15 mouse cellular contexts compared by ENCODE assay signal in genomic region chr14:49493793-49494192, GRCm38 (mm10). TPM values are rescaled to one million over a fixed set of nuclear protein-coding genes. Genes with fewer than 3 reads are reported as not detected.
DNase-seq lines count a peak whose midpoint lies in the region; ATAC-seq and TF ChIP-seq lines count a peak whose summit lies in the region.
"Had no signal": no experiment of that assay in that cellular context is flagged by ENCODE, and none has a peak within 500 bp of the region (broad histone marks: within the 10 kb centered on the region; RNA-seq: fewer than 3 reads in every experiment).

No protein-coding gene starts in this region.

- TF ChIP-seq CTCF in midbrain, postnatal 0 days (IDR thresholded peaks at IDR 0.05), result no peak

- no peak overlapping the region for H3K4me2 ChIP-seq in midbrain, postnatal 0 days (ENCODE audit: low read depth, low read length, poor library complexity, severe bottlenecking)
- no peak overlapping the region for H3K4me2 ChIP-seq in midbrain, embryonic 13.5 days (replicated peaks)
- H3K4me2 ChIP-seq: embryonic facial prominence, embryonic 15.5 days; hindbrain, embryonic 12.5 days had no signal

- H3K36me3 ChIP-seq in midbrain, postnatal 0 days (ENCODE audit: insufficient read depth, low read length), result no peaks in the 10 kb centered on the region
- no peaks in the 10 kb centered on the region for H3K36me3 ChIP-seq in midbrain, embryonic 13.5 days
- H3K36me3 ChIP-seq: embryonic facial prominence, embryonic 15.5 days; G1E; hindbrain, embryonic 12.5 days had no signal

- H3K27ac ChIP-seq in midbrain, postnatal 0 days (ENCODE audit: low read depth, low read length), result no peak overlapping the region
- no peak overlapping the region for H3K27ac ChIP-seq in midbrain, embryonic 13.5 days
- H3K27ac ChIP-seq: embryonic facial prominence, embryonic 15.5 days; hindbrain, embryonic 12.5 days had no signal

- H3K9ac ChIP-seq in midbrain, postnatal 0 days (replicated peaks; ENCODE audit: low read length, poor library complexity, severe bottlenecking), result no peak overlapping the region
- H3K9ac ChIP-seq in midbrain, embryonic 13.5 days (replicated peaks), result no peak overlapping the region
- H3K9ac ChIP-seq: embryonic facial prominence, embryonic 15.5 days; hindbrain, embryonic 12.5 days had no signal

- no peaks in the 10 kb centered on the region for H3K9me3 ChIP-seq in midbrain, postnatal 0 days (ENCODE audit: low read length)
- H3K9me3 ChIP-seq in midbrain, embryonic 13.5 days, result no peaks in the 10 kb centered on the region
- H3K9me3 ChIP-seq: embryonic facial prominence, embryonic 15.5 days; G1E; hindbrain, embryonic 12.5 days had no signal

- H3K4me3 ChIP-seq in midbrain, postnatal 0 days (ENCODE audit: low read depth, low read length), result no peak overlapping the region
- no peak overlapping the region for H3K4me3 ChIP-seq in midbrain, embryonic 13.5 days (replicated peaks)
- H3K4me3 ChIP-seq: embryonic facial prominence, embryonic 15.5 days; hindbrain, embryonic 12.5 days had no signal

- intact Hi-C loops in heart, postnatal 14 days (cut with DNase I), result no loop called here

- WGBS in midbrain, postnatal 0 days, result 43% methylated on average over 1 of the region's 1 CpGs
- WGBS in midbrain, embryonic 13.5 days, result 63% methylated on average over 1 of the region's 1 CpGs

- H3K4me1 ChIP-seq in midbrain, postnatal 0 days (ENCODE audit: insufficient read depth, low read length), result no peaks in the 10 kb centered on the region
- no peaks in the 10 kb centered on the region for H3K4me1 ChIP-seq in midbrain, embryonic 13.5 days (replicated peaks)
- H3K4me1 ChIP-seq: embryonic facial prominence, embryonic 15.5 days; hindbrain, embryonic 12.5 days had no signal

- no peak for ATAC-seq in midbrain, postnatal 0 days (ENCODE audit: low FRiP score)
- no peak for ATAC-seq in midbrain, embryonic 13.5 days
- no peak for ATAC-seq in megakaryocyte progenitor cell, adult 5-6 weeks (replicated peaks; ENCODE audit: poor library complexity)

- DNase-seq in midbrain, postnatal 0 days (ENCODE audit: low spot score), result peak; percentile 19
- DNase-seq in cerebellum, adult 8-10 months, result peak; percentile 60
- peak; percentile 7 to 32 for DNase-seq in heart, postnatal 14 days
- peak; percentile 51 to 71 for DNase-seq in right cerebral cortex, postnatal 36 days (ENCODE audit: low spot score in 2 of 2)
- DNase-seq in gastrocnemius, adult 18-20 months (ENCODE audit: low spot score), result no peak
- DNase-seq: adrenal gland, postnatal 25 days; kidney, postnatal 25 days; midbrain, embryonic 14.5 days; thymus, postnatal 14 days had no signal

- H3K27me3 ChIP-seq in midbrain, postnatal 0 days (ENCODE audit: insufficient read depth, low read length), result no peaks in the 10 kb centered on the region
- no peaks in the 10 kb centered on the region for H3K27me3 ChIP-seq in midbrain, embryonic 13.5 days
- H3K27me3 ChIP-seq: embryonic facial prominence, embryonic 15.5 days; hindbrain, embryonic 12.5 days had no signal

RNA-seq across cellular contexts. Expression of gene Slc35f4, which starts 32.1 kb away (rescaled TPM):
- total RNA-seq in midbrain, postnatal 0 days (2014; rRNA removed), result 26.1 and 33.0 TPM in 2 replicates
- polyA plus RNA-seq in midbrain, postnatal 0 days (2015; fragmentation: Nextera tagmentation; extraction: Ambion mirVana), result 25.6 and 28.2 TPM in 2 replicates
- 4.2 and 4.6 TPM in 2 replicates for polyA plus RNA-seq in midbrain, embryonic 13.5 days (2015; fragmentation: Nextera tagmentation; extraction: Ambion mirVana)
- not detected for total RNA-seq in heart, postnatal 14 days (2021)
- not detected in 2 replicates for total RNA-seq in megakaryocyte progenitor cell, adult 5-6 weeks (2015)
- total RNA-seq in megakaryocyte progenitor cell, adult 5-6 weeks (2017), result not detected in 2 replicates
- not detected for total RNA-seq in gastrocnemius, adult 18-20 months (2021)
- total RNA-seq: adrenal gland, postnatal 25 days had no signal
- polyA plus RNA-seq: embryonic facial prominence, embryonic 15.5 days; G1E; liver, embryonic 16.5 days had no signal

Comparison
In these comparisons a context has a peak if more than half of its experiments do, and no peak if none do; other contexts are left out.
1. RNA of gene Slc35f4, which starts 32.1 kb away (total RNA-seq): 26.1 to 33.0 TPM in midbrain, postnatal 0 days; not detected in heart, postnatal 14 days, not detected in megakaryocyte progenitor cell, adult 5-6 weeks and not detected in gastrocnemius, adult 18-20 months; every median in the first group is over 10 times any median in the second.